Mouse (Mus musculus) CH12.LX (cell line): ENCODE results near the gene Bola3. TPM values are rescaled to one million over a fixed set of nuclear protein-coding genes. Genes with fewer than 3 reads are reported as not detected.

ENCODE experiments used
- DNase-seq: peaks from one replicate; pipeline ENCODE4 v3.0.0-alpha.2; 2013; ENCODE audit errors: extremely low read depth
- H3K27ac ChIP-seq: 2 replicates; pipeline ENCODE4 v1.5.1; 2012; ENCODE audit warnings: low read depth, mild to moderate bottlenecking, control low read depth, moderate library complexity; ENCODE audit not compliant: insufficient read depth
- H3K27me3 ChIP-seq: replicated peaks from 2 replicates; pipeline ENCODE3; 2012; ENCODE audit warnings: inconsistent platforms
- H3K36me3 ChIP-seq, 2 experiments: replicated peaks in 1 of 2; 2 replicates each; pipeline versions ENCODE3 to v1.6.1; 2012; ENCODE audit warnings: inconsistent platforms in 1 of 2, low read length in 1 of 2, mild to moderate bottlenecking in 1 of 2, mixed read lengths in 1 of 2, moderate library complexity in 1 of 2; ENCODE audit not compliant: control insufficient read depth in 1 of 2, insufficient read depth in 1 of 2
- H3K4me1 ChIP-seq, 2 experiments: 2 replicates each; pipeline ENCODE4 v1.6.1; 2012; ENCODE audit warnings: inconsistent platforms in 1 of 2, moderate library complexity in 1 of 2; ENCODE audit not compliant: insufficient read depth in 2 of 2, control insufficient read depth in 1 of 2
- H3K4me2 ChIP-seq: 2 replicates; pipeline ENCODE4 v1.6.1; 2012; ENCODE audit warnings: low read depth, mild to moderate bottlenecking, control low read depth; ENCODE audit not compliant: poor library complexity, insufficient read depth, severe bottlenecking
- H3K4me3 ChIP-seq, 3 experiments: fragments of 150-350 bp in 1 of 3; sonication (generic) in 1 of 3; replicated peaks in 1 of 3; 2 replicates each; pipeline versions ENCODE3 to v1.5.1; 2011 to 2012; ENCODE audit warnings: low read depth in 2 of 3, low read length in 2 of 3, mild to moderate bottlenecking in 2 of 3, moderate library complexity in 2 of 3, control low read depth in 1 of 3, improper control_type of control experiment in 1 of 3, inconsistent platforms in 1 of 3, mixed read lengths in 1 of 3; ENCODE audit not compliant: poor library complexity in 1 of 3
- H3K79me2 ChIP-seq: replicated peaks from 2 replicates; pipeline ENCODE4 v1.6.1; 2012; ENCODE audit warnings: mild to moderate bottlenecking, moderate library complexity; ENCODE audit not compliant: control insufficient read depth, poor library complexity, insufficient read depth, severe bottlenecking; ENCODE audit errors: extremely low read depth
- H3K9ac ChIP-seq: 2 replicates; pipeline ENCODE4 v1.6.1; 2012; ENCODE audit warnings: low read depth, mild to moderate bottlenecking, control low read depth, moderate library complexity; ENCODE audit not compliant: insufficient read depth
- H3K9me3 ChIP-seq: replicated peaks from 2 replicates; pipeline ENCODE3; 2012; ENCODE audit warnings: low read length, inconsistent platforms, mixed read lengths
- BHLHE40 ChIP-seq: IDR thresholded peaks from 2 replicates; pipeline ENCODE4 v1.6.1; 2011; ENCODE audit warnings: mild to moderate bottlenecking, low read depth, low read length, improper control_type of control experiment
- CHD1 ChIP-seq: IDR thresholded peaks from 2 replicates; pipeline ENCODE4 v1.6.1; 2012; ENCODE audit warnings: low read depth, low read length, improper control_type of control experiment, inconsistent platforms
- CHD2 ChIP-seq: IDR thresholded peaks from 2 replicates; pipeline ENCODE4 v1.6.1; 2011; ENCODE audit warnings: low read length, improper control_type of control experiment
- E2F4 ChIP-seq: IDR thresholded peaks from 2 replicates; pipeline ENCODE4 v1.6.1; 2011; ENCODE audit warnings: low read depth, low read length, improper control_type of control experiment; ENCODE audit not compliant: insufficient replicate concordance
- EP300 ChIP-seq: IDR thresholded peaks from 2 replicates; pipeline ENCODE4 v1.6.1; 2011; ENCODE audit warnings: low read length, improper control_type of control experiment
- ETS1 ChIP-seq: conservative IDR thresholded peaks from 2 replicates; pipeline ENCODE4 v1.6.1; 2012; ENCODE audit warnings: low read depth, mild to moderate bottlenecking, inconsistent platforms, low read length, improper control_type of control experiment, moderate library complexity
- GABPA ChIP-seq: IDR thresholded peaks from 2 replicates; pipeline ENCODE4 v1.6.1; 2012; ENCODE audit warnings: low read depth, low read length, improper control_type of control experiment, inconsistent platforms; ENCODE audit not compliant: insufficient replicate concordance
- IRF4 ChIP-seq: IDR thresholded peaks from 2 replicates; pipeline ENCODE4 v1.6.1; 2014; ENCODE audit warnings: low read depth, mild to moderate bottlenecking, inconsistent platforms, low read length, improper control_type of control experiment
- JUN ChIP-seq: IDR thresholded peaks from 2 replicates; pipeline ENCODE4 v1.6.1; 2011; ENCODE audit warnings: low read depth, mild to moderate bottlenecking, low read length, improper control_type of control experiment, moderate library complexity; ENCODE audit not compliant: insufficient read depth
- JUND ChIP-seq: conservative IDR thresholded peaks from 2 replicates; pipeline ENCODE4 v1.6.1; 2011; ENCODE audit warnings: low read depth, low read length, improper control_type of control experiment
- KAT2A ChIP-seq: IDR thresholded peaks from 2 replicates; pipeline ENCODE4 v1.6.1; 2012; ENCODE audit warnings: low read length, improper control_type of control experiment, inconsistent platforms; ENCODE audit not compliant: insufficient replicate concordance
- MAX ChIP-seq: IDR thresholded peaks from 2 replicates; pipeline ENCODE4 v1.6.1; 2011; ENCODE audit warnings: low read length, improper control_type of control experiment
- MEF2A ChIP-seq: IDR thresholded peaks from 2 replicates; pipeline ENCODE4 v1.6.1; 2014; ENCODE audit warnings: low read depth, mild to moderate bottlenecking, inconsistent platforms, low read length, improper control_type of control experiment, borderline replicate concordance
- MYC ChIP-seq: IDR thresholded peaks from 2 replicates; pipeline ENCODE4 v1.6.1; 2011; ENCODE audit warnings: low read depth, mild to moderate bottlenecking, improper control_type of control experiment, low read length
- NELFE ChIP-seq: IDR thresholded peaks from 2 replicates; pipeline ENCODE4 v1.6.1; 2011; ENCODE audit warnings: low read depth, low read length, improper control_type of control experiment
- NRF1 ChIP-seq: IDR thresholded peaks from 2 replicates; pipeline ENCODE4 v1.6.1; 2014; ENCODE audit warnings: low read depth, mild to moderate bottlenecking, inconsistent platforms, low read length, improper control_type of control experiment, moderate library complexity
- POLR2A ChIP-seq: IDR thresholded peaks from 2 replicates; pipeline ENCODE4 v1.6.1; 2011; ENCODE audit warnings: low read depth, mild to moderate bottlenecking, improper control_type of control experiment, low read length
- POLR2AphosphoS2 ChIP-seq: IDR thresholded peaks from 2 replicates; pipeline ENCODE4 v1.6.1; 2011; ENCODE audit warnings: low read depth, low read length, improper control_type of control experiment
- RAD21 ChIP-seq: IDR thresholded peaks from 2 replicates; pipeline ENCODE4 v1.6.1; 2011; ENCODE audit warnings: low read depth, mild to moderate bottlenecking, low read length, improper control_type of control experiment, moderate library complexity
- SIN3A ChIP-seq: IDR thresholded peaks from 2 replicates; pipeline ENCODE4 v1.6.1; 2012; ENCODE audit warnings: low read length, improper control_type of control experiment, inconsistent platforms
- SMC3 ChIP-seq: IDR thresholded peaks from 2 replicates; pipeline ENCODE4 v1.6.1; 2011; ENCODE audit warnings: low read depth, low read length, improper control_type of control experiment
- TBP ChIP-seq: conservative IDR thresholded peaks from 2 replicates; pipeline ENCODE4 v1.6.1; 2011; ENCODE audit warnings: low read depth, low read length, improper control_type of control experiment
- UBTF ChIP-seq: IDR thresholded peaks from 2 replicates; pipeline ENCODE4 v1.6.1; 2012; ENCODE audit warnings: low read depth, mild to moderate bottlenecking, inconsistent platforms, low read length, improper control_type of control experiment, moderate library complexity
- ZC3H11A ChIP-seq: IDR thresholded peaks from 2 replicates; pipeline ENCODE4 v1.6.1; 2012; ENCODE audit warnings: low read depth, mild to moderate bottlenecking, inconsistent platforms, low read length, improper control_type of control experiment
- ZNF384 ChIP-seq: IDR thresholded peaks from 2 replicates; pipeline ENCODE4 v1.6.1; 2012; ENCODE audit warnings: low read depth, low read length, improper control_type of control experiment, inconsistent platforms
- dilution Hi-C: fragments of 300-500 bp; cut with MboI; formaldehyde crosslinking; loops from 2 replicates; pipeline ENCODE4 v1.14.3; 2020; ENCODE audit warnings: low sequenced_read_pairs; ENCODE audit not compliant: extremely low pct_unique_long_range_greater_than_20kb, extremely low pct_ligation_motif_present
- in situ Hi-C: fragments of 300-500 bp; cut with MboI; formaldehyde crosslinking; loops from 3 replicates; pipeline ENCODE4 v1.14.3; 2019; ENCODE audit warnings: low sequenced_read_pairs, low pct_ligation_motif_present, low pct_unique_long_range_greater_than_20kb, mixed read lengths
- polyA plus RNA-seq: library from polyadenylated mRNA; unstranded; fragments of >175 nt; gene quantifications from 2 replicates; pipeline ENCODE4 v1.2.1, GENCODE M21; 2012; ENCODE audit warnings: low read depth; ENCODE audit not compliant: insufficient read length
- total RNA-seq, 2 experiments: library from RNA; depleted of rRNA; stranded (reverse); fragments of 300-350 nt in 1 of 2; fragments of >200 nt in 1 of 2; gene quantifications; 2 replicates each; pipeline ENCODE4 v1.2.3; 2012 to 2014

Gene Bola3
- total and polyA plus RNA-seq, 3 experiments, result 35.3 to 223 (median 60.5) TPM

DNA sequence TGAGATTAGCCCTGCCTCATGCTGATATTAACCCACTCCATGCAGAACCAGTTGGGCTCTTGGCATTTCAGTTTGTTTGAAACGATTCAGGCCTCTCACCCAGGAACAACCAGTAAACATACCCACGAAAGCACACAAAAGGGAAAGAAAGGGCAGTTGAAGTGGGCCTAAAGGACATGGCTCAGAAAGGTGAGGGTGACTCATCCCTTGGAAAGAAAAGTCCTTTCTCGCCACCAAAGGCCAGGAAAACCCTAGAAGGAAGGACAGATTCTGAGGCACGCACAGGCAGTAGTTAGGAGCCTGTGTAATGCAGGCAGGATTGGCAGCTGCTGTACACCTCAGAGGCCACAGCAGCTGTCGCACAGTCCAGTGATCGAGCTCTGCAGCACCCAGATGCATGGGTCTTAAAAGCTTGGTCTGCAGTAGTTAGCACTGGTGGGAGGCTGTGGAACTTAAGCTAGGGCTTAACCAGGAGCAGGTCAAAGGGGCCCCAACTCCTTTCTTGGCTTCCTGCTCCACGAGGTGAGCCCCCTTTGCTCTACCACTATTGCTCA lies 56.6 kb downstream of the Bola3 start:
- dilution Hi-C loops, result no loop called here
- H3K27ac ChIP-seq, result no peak overlapping the region
- no peak overlapping the region for H3K9ac ChIP-seq

DNA sequence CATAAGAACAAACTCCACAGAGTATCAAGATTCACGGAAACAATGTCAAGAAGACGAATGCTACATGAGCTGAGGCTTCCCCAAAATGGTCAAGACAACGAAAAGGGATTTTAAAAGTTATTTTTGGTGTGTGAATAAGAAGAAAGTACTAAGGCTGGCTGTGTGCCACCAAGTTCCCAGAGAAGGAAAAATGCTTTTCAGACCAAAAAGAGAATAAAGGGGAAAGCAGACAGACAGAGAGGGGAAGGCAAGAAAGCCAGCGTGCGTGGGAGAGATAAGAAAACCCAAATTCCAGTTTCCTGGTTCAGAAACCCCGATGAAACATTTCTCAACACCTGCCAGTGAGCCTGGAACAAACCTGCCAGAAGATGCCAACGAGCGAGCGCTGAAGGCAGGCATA lies 59.6 kb downstream of the Bola3 start:
- TF ChIP-seq ETS1 (no peak), CHD2 (no peak), TBP (no peak), MEF2A (no peak), JUND (no peak), MYC (no peak), NRF1 (no peak), MAX (no peak), SIN3A (no peak), BHLHE40 (no peak), KAT2A (no peak), IRF4 (no peak)
- no peak overlapping the region for H3K27ac ChIP-seq
- no peaks in the 10 kb centered on the region for H3K9me3 ChIP-seq
- dilution Hi-C loops (no loop called here), in situ Hi-C loops (no loop called here)
- no peak overlapping the region for H3K9ac ChIP-seq
- DNase-seq, result no peak
- H3K36me3 ChIP-seq, result peaks cover 15 to 90% of the 10 kb centered on the region in 2 experiments
- H3K79me2 ChIP-seq, result 0 out of 2 replicates have a peak, but pooled peaks cover 2% of the 10 kb centered on the region
- no peak overlapping the region for H3K4me2 ChIP-seq
- no peaks in the 10 kb centered on the region for H3K27me3 ChIP-seq
- H3K4me3 ChIP-seq, result no peak overlapping the region
- peaks cover 3 to 53% of the 10 kb centered on the region in 2 experiments for H3K4me1 ChIP-seq

More for the DNA sequence above, 56.6 kb downstream of the Bola3 start:
- Histone ChIP-seq H3K4me1 (peaks cover 0 to 31% of the 10 kb centered on the region in 2 experiments; a peak in 2 of 4 replicates), H3K9me3 (no peaks in the 10 kb centered on the region), H3K27me3 (no peaks in the 10 kb centered on the region), H3K79me2 (no peaks in the 10 kb centered on the region; the same call in 1 of the 2 replicates), H3K4me2 (no peak overlapping the region), H3K4me3 (no peak overlapping the region), H3K36me3 (peaks cover 39 to 90% of the 10 kb centered on the region in 2 experiments)
- in situ Hi-C loops, result no loop called here
- TF ChIP-seq SIN3A (no peak), BHLHE40 (no peak), UBTF (no peak), ZC3H11A (no peak), RAD21 (no peak), NRF1 (no peak), JUN (no peak), GABPA (no peak), EP300 (no peak), POLR2AphosphoS2 (no peak), ZNF384 (no peak), E2F4 (no peak), SMC3 (no peak), NELFE (no peak), CHD1 (no peak), ETS1 (no peak), POLR2A (no peak)
- no peak for DNase-seq
